ENCODE assay signal across 14 mouse cellular contexts in genomic region chr2:169679951-169680350, GRCm38 (mm10). TPM values are rescaled to one million over a fixed set of nuclear protein-coding genes. Genes with fewer than 3 reads are reported as not detected.
A peak's percentile ranks its signal among the peaks of the same experiment; 100 is the strongest.
DNase-seq lines count a peak whose midpoint lies in the region; ATAC-seq and TF ChIP-seq lines count a peak whose summit lies in the region.
"Had no signal": no experiment of that assay in that cellular context is flagged by ENCODE, and none has a peak within 500 bp of the region (broad histone marks: within the 10 kb centered on the region; RNA-seq: fewer than 3 reads in every experiment).

No protein-coding gene starts in this region.

- no peak overlapping the region for H3K4me2 ChIP-seq in intestine, postnatal 0 days (replicated peaks; ENCODE audit: low read depth)
- H3K4me2 ChIP-seq: limb, embryonic 13.5 days had no signal

- no peaks in the 10 kb centered on the region for H3K27me3 ChIP-seq in intestine, postnatal 0 days (replicated peaks; ENCODE audit: control insufficient read depth, insufficient read depth, low read length)
- H3K27me3 ChIP-seq: limb, embryonic 13.5 days had no signal

- intact Hi-C loops in left cerebral cortex, postnatal 14 days (cut with DNase I), result no loop called here

- H3K9ac ChIP-seq in intestine, postnatal 0 days (ENCODE audit: low read depth, low read length), result no peak overlapping the region
- H3K9ac ChIP-seq: limb, embryonic 13.5 days had no signal

- peak; percentile 24 for DNase-seq in embryo, embryonic 10.5 days (ENCODE audit: low spot score)
- DNase-seq in embryo, embryonic 11 days, result no peak
- DNase-seq in left cerebral cortex, postnatal 14 days (ENCODE audit: low spot score in 2 of 2), result peak; percentile 8 to 23
- no peak for DNase-seq in left cerebral cortex, adult 18-20 months (ENCODE audit: low spot score in 2 of 2)
- peak; percentile 15 to 42 for DNase-seq in thymus, adult 18-20 months
- DNase-seq in liver, result no peak
- DNase-seq: cerebellum, postnatal 36 days; gastrocnemius, postnatal 14 days; heart, postnatal 4 days; kidney, postnatal 36 days had no signal

- no peaks in the 10 kb centered on the region for H3K9me3 ChIP-seq in intestine, postnatal 0 days (ENCODE audit: control insufficient read depth)
- H3K9me3 ChIP-seq: limb, embryonic 13.5 days had no signal

- no peaks in the 10 kb centered on the region for H3K36me3 ChIP-seq in intestine, postnatal 0 days (ENCODE audit: control insufficient read depth, insufficient read depth)
- H3K36me3 ChIP-seq: limb, embryonic 13.5 days had no signal

- no peak for ATAC-seq in intestine, postnatal 0 days
- no peak for ATAC-seq in granulocyte monocyte progenitor cell, adult 5-6 weeks (replicated peaks; ENCODE audit: poor library complexity, severe bottlenecking)
- ATAC-seq: lung, postnatal 0 days had no signal

- no peak for TF ChIP-seq CTCF in intestine, postnatal 0 days (IDR thresholded peaks at IDR 0.05; ENCODE audit: low read depth)

- peak overlapping the region; percentile 36; the same call in 1 of the 2 replicates for H3K27ac ChIP-seq in intestine, postnatal 0 days (ENCODE audit: low read depth, low read length)
- H3K27ac ChIP-seq: limb, embryonic 13.5 days had no signal

- H3K4me3 ChIP-seq in intestine, postnatal 0 days (ENCODE audit: low read depth, low read length), result no peak overlapping the region
- H3K4me3 ChIP-seq: limb, embryonic 13.5 days had no signal

- 52% methylated on average over 5 of the region's 5 CpGs for WGBS in intestine, postnatal 0 days

- H3K4me1 ChIP-seq in intestine, postnatal 0 days (replicated peaks; ENCODE audit: control insufficient read depth, insufficient read depth, low read length), result no peaks in the 10 kb centered on the region

RNA-seq across cellular contexts. Expression of gene Tshz2, which starts 47.1 kb away (rescaled TPM):
- total RNA-seq in left cerebral cortex, postnatal 14 days (2021), result 10 to 100 TPM; 20.7 to 49.7 TPM
- 10 to 100 TPM; 37.5 to 41.2 TPM for total RNA-seq in left cerebral cortex, adult 18-20 months (2021)
- polyA plus RNA-seq in intestine, postnatal 0 days (2015; fragmentation: Nextera tagmentation; extraction: Ambion mirVana), result 6.3 and 6.6 TPM in 2 replicates
- not detected in 2 replicates for total RNA-seq in granulocyte monocyte progenitor cell, adult 5-6 weeks (2014; fragmentation: Nextera tagmentation)
- not detected in 2 replicates for total RNA-seq in granulocyte monocyte progenitor cell, adult 5-6 weeks (2017)

Comparison
In these comparisons a context has a peak if more than half of its experiments do, and no peak if none do; other contexts are left out.
1. DNase-seq: peak in embryo, embryonic 10.5 days (single experiment), left cerebral cortex, postnatal 14 days (2 of 2) and thymus, adult 18-20 months (2 of 2); none in embryo, embryonic 11 days (single experiment), left cerebral cortex, adult 18-20 months (0 of 2) and liver (single experiment).
2. RNA of gene Tshz2, which starts 47.1 kb away (total RNA-seq): 20.7 to 49.7 TPM in left cerebral cortex, postnatal 14 days and 37.5 to 41.2 TPM in left cerebral cortex, adult 18-20 months; not detected in granulocyte monocyte progenitor cell, adult 5-6 weeks; every median in the first group is over 10 times any median in the second.